Mouse (Mus musculus): Measurements from ENCODE around the gene Armcx4.

The Armcx4 gene

GRCm38 (mm10) chrX:134686267-134686666 lies at the start of gene Armcx4:
Gene Armcx4 (plus strand): TSS chrX:134686519.
- DNase-seq (ENCODE audit: extremely low spot score): peak; percentile 82

GRCm38 (mm10) chrX:134641000-134641760 lies 45.1 kb upstream of the Armcx4 start:
- DNase-seq (ENCODE audit: extremely low spot score): no peak

GRCm38 (mm10) chrX:134646338-134646737 lies 40.0 kb upstream of the Armcx4 start:
- no peak for DNase-seq (ENCODE audit: extremely low spot score)

GRCm38 (mm10) chrX:134647421-134647820 lies 38.9 kb upstream of the Armcx4 start:
- no peak for DNase-seq (ENCODE audit: extremely low spot score)

- DNase-seq (ENCODE audit: extremely low spot score): peak; percentile 71
Observed at GRCm38 (mm10) chrX:134648031-134648692, 38.2 kb upstream of the Armcx4 start.

GRCm38 (mm10) chrX:134652061-134652460 lies 34.3 kb upstream of the Armcx4 start:
- DNase-seq (ENCODE audit: extremely low spot score): no peak

GRCm38 (mm10) chrX:134661586-134661985 lies 24.7 kb upstream of the Armcx4 start:
- no peak for DNase-seq (ENCODE audit: extremely low spot score)

- peak; percentile 46 for DNase-seq (ENCODE audit: extremely low spot score)
Observed at GRCm38 (mm10) chrX:134675022-134675421, 11.3 kb upstream of the Armcx4 start.

GRCm38 (mm10) chrX:134675959-134676358 lies 10.4 kb upstream of the Armcx4 start:
- DNase-seq (ENCODE audit: extremely low spot score): no peak

- peak; percentile 24 for DNase-seq (ENCODE audit: extremely low spot score)
Observed at GRCm38 (mm10) chrX:134684936-134685335, 1.4 kb upstream of the Armcx4 start.

GRCm38 (mm10) chrX:134686739-134687171 lies 436 bp downstream of the Armcx4 start:
- no peak for DNase-seq (ENCODE audit: extremely low spot score)

- DNase-seq (ENCODE audit: extremely low spot score): no peak
Observed at GRCm38 (mm10) chrX:134689676-134690075, 3.4 kb downstream of the Armcx4 start.

GRCm38 (mm10) chrX:134690871-134691539 lies 4.7 kb downstream of the Armcx4 start:
- no peak for DNase-seq (ENCODE audit: extremely low spot score)

GRCm38 (mm10) chrX:134691540-134691935 lies 5.2 kb downstream of the Armcx4 start:
- no peak for DNase-seq (ENCODE audit: extremely low spot score)

- peak; percentile 19 for DNase-seq (ENCODE audit: extremely low spot score)
Observed at GRCm38 (mm10) chrX:134716863-134717262, 30.5 kb downstream of the Armcx4 start.

GRCm38 (mm10) chrX:134717752-134718308 lies 31.5 kb downstream of the Armcx4 start, which contains the start of gene Armcx1:
Gene Armcx1 (plus strand): TSS chrX:134717963.
- peak; percentile 76 for DNase-seq (ENCODE audit: extremely low spot score)

GRCm38 (mm10) chrX:134718524-134718923 lies 32.2 kb downstream of the Armcx4 start:
- DNase-seq (ENCODE audit: extremely low spot score): peak; percentile 61

GRCm38 (mm10) chrX:134723762-134724161 lies 37.4 kb downstream of the Armcx4 start:
- DNase-seq (ENCODE audit: extremely low spot score): peak; percentile 7

GRCm38 (mm10) chrX:134729778-134730177 lies 43.5 kb downstream of the Armcx4 start:
- DNase-seq (ENCODE audit: extremely low spot score): no peak

GRCm38 (mm10) chrX:134737796-134738195 lies 51.5 kb downstream of the Armcx4 start:
- DNase-seq (ENCODE audit: extremely low spot score): no peak

- no peak for DNase-seq (ENCODE audit: extremely low spot score)
Observed at GRCm38 (mm10) chrX:134739160-134739559, 52.8 kb downstream of the Armcx4 start.

GRCm38 (mm10) chrX:134741862-134742261 lies 55.5 kb downstream of the Armcx4 start:
- no peak for DNase-seq (ENCODE audit: extremely low spot score)

Measured in embryo, embryonic 9.5 days (tissue).